Mouse (Mus musculus) MEL-GATA-1-ER (cell line): ENCODE results near the gene Prrx1.

Experiments
- DNase-seq: peaks from one replicate; pipeline ENCODE4 v3.0.0-alpha.2; 2012; ENCODE audit warnings: low read depth; ENCODE audit errors: extremely low read depth

The Prrx1 gene

DNA sequence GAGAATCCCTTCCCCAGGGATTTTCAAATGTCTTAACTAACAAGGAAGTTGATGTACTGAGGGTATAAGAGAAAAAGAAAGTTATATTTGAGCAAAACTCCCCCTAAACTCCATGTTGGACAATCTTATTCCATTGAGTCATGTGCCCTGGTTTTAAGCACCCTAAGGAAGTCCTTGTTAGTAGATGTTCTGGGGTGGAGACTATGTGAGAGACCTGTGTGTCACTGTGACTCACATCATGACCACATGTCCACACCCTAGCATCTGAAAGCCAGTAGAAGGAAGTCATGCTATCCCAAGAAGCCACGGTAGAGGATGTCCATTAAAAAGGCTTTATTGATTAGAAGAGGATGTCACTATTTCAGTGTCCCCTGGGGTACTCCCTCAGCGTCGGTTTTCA lies 40.4 kb downstream of the Prrx1 start:
- no peak for DNase-seq

DNA sequence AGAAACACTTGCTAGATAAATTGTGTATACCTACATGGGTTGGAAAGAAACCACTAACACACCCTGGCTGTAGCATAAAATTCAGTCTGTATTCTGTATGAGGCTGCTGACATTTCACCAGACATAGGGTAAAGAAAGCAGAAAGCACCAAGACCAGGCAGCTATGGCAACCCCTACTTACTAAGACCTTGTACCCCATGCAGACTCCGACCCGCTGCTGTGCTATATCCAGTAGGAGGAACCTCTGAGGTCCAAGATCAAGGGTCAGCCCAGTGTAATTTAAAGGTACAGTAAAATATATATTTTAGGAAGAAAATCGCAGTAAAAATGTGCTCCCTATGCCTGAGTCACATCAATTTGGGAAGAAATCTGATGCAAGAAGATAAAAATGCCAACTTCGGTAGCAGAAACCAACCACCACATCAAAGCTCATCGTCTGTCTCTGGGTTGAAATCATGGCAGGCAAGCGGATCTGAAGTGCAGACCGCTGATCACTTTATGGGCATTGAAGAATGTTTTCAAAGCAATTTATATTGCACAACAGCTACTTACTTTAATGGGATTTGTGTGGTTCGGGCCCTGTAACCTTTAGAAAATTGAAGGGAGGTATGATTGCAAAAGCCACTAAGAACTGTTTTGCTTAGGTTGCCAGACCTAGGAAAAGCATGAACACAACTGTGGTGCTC lies 46.5 kb downstream of the Prrx1 start:
- DNase-seq: no peak

DNA sequence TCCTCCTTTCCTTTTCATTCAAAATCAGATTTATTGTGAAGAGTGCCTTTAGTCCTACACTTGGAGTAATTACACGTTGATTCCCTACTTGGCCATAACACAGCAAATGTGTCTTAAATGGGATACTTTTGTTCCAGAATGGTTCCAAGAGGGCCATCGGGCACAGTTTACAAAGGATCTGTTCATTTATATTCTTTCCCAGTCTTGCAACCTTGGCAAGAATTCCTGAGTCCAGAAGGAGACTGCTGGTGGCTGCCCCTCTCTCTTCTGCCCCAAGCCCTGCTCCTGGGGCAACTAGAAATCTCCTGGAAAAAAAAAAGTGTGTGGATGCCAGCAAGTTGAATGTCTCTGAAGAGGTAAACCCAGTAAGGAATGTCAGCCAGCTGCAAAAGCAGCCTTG lies 56.2 kb downstream of the Prrx1 start:
- no peak for DNase-seq

DNA sequence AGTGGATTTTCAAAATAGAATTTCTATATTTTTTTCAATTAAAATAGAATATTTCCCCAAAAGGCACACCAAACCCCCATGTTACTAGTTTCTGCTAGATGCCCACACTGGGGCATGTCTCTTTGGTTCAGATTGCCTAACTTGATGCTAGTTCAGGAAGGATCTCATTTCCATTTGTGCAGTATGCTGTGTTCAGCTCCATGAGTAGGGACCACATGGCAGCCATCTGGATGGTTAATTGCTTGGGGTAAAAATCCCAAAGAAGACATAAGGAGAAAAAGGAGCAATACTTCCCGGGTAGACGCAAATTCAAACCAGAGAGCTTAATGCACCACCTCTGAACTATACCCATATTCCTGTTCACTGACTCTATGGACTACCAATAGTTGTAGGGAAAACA lies 57.6 kb downstream of the Prrx1 start:
- DNase-seq: no peak

- DNase-seq: no peak
Measured at GRCm38 (mm10) chr1:163252796-163253195, 60.7 kb downstream of the Prrx1 start.

DNA sequence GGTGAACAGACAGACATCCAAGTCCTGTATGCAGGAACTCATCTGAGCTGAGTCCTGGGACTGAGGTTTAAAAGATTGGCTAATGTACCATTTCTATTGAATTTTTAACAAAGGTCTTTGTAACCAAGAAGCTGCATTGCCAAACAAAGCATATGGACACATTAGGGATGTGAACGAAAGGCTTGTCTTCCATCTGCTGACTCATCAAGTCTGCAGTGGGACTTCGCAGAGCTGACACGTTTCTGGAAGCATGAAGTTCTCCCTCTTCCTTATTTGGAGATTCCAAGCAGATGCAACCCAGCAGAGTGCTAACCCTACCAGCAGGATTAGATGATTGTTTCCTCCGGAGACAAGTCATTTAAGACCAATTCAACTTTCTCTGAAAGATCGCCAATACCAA lies 61.2 kb downstream of the Prrx1 start:
- DNase-seq: no peak

DNA sequence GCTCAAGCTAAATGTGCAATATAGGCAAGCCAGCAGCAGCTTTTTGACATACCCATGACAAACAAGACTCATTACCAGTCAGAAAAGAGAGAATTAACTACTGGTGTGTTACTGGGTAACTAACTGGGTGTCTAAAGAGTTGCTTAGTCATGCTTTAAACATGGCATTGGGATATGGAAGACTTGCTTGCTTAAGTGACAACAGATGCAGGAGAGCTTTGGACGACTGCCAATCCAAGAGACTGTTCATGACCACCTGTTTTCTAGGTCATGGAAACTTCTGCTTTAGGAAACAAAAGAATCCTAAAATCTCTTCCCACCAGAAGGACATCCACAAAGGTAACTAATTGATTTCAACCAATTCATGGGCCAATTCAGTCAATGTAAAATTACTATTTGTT lies 61.7 kb downstream of the Prrx1 start:
- no peak for DNase-seq

DNA sequence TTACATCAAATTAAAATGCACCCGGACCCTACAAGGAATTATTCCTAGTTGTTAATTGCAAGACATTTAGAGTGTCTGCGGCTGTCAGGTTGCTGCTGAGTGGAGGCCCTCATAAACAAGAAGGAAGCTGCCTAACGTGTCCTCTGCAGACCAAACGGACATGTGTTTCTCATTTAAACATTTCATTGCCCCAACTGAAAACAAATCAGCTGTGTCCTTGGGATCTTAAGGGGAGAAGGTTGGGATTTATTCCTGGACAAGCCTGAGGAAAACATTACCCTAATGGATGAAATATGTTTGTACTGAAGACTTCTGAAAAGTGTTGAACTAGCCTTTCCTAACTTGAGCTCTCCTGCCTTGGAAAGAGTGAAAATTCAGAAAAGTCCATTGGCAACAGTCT lies 74.6 kb downstream of the Prrx1 start:
- DNase-seq: no peak

DNA sequence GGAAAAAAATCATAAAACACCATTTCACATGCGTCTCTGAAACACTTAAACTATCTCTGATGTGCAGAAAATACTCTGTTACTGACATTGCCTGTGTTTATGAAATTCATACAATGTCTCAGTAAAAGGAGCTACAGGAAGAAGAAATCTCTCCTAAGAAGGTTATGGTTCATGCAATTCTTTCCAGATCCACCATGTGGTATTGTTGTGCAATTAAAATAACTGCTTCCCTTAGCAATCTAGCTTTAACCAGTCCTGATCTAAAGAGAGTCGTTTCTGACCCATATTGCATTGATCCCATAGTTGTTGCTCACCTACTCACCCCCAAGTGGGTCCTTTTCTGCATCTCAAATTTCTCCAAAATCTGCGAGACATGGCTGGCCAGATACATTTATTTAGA lies 82.3 kb downstream of the Prrx1 start:
- no peak for DNase-seq

DNA sequence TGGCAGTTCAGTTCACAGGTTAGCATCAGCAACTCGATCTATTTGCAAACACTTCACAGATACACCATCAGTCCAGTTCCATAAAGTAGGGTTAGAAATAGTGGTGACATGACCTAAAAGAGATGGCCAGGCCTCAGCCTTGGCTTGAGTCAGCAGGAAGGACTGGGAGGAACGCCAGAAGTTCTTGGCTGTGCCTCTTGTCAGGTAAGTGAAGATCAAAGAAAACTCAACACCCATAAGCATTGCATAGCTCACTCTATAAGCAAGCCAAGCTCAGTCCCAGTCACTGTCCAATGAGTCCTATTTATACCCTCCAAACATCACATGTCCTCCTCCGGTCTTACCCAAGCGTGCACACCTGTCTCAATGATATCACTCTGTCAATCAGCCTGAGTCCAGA lies 87.2 kb downstream of the Prrx1 start:
- no peak for DNase-seq

- DNase-seq: no peak
Measured at GRCm38 (mm10) chr1:163221767-163222166, 91.7 kb downstream of the Prrx1 start.

DNA sequence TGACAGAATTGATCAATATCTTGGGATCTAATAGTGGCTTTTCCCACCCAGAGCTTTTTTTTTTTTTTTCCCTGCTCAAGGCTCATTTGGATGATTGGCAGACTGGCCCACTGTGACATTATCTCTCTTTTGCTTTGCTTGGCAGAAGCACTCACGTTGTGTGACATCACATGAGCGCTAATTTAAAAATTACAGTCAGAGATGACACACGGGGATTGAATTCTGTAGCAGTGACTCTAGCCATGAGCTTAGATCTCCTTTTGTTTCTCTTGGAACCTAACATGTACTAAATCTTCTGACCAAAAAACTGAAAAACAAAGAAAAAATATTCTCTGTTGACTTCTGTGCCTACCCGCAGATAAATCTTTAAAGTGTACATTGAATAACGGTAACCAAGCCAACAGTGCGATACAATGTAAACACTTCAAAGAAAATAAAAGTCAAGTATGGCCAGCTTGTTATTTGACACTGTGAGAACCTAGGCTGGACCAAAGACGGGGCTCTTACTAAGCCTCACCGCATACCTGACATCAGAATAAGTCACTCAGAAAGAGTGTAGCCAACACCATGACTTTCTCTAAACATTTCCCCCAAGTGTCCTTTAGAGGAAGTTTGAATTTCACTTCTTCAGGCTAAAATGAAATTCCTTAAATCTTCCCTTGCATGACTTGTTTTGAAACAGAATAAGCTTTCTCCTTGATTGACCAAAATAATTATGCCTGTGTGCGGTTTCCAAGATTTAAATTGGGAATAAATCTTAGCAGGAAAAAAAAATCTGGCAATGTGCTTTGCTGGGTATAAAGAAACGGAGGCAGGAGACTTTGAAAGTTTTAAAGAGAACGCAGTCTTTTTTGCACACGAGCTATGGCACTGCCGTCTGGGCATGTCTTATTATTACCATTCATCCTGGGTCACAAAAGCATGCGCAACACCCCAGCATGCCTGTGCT lies 104.3 kb downstream of the Prrx1 start:
- no peak for DNase-seq

GRCm38 (mm10) chr1:163198767-163199166 lies 114.7 kb downstream of the Prrx1 start:
- DNase-seq: no peak

GRCm38 (mm10) chr1:163198059-163198458 lies 115.5 kb downstream of the Prrx1 start:
- DNase-seq: no peak
